ENCODE assay signal across 12 mouse cellular contexts in the genomic region with DNA sequence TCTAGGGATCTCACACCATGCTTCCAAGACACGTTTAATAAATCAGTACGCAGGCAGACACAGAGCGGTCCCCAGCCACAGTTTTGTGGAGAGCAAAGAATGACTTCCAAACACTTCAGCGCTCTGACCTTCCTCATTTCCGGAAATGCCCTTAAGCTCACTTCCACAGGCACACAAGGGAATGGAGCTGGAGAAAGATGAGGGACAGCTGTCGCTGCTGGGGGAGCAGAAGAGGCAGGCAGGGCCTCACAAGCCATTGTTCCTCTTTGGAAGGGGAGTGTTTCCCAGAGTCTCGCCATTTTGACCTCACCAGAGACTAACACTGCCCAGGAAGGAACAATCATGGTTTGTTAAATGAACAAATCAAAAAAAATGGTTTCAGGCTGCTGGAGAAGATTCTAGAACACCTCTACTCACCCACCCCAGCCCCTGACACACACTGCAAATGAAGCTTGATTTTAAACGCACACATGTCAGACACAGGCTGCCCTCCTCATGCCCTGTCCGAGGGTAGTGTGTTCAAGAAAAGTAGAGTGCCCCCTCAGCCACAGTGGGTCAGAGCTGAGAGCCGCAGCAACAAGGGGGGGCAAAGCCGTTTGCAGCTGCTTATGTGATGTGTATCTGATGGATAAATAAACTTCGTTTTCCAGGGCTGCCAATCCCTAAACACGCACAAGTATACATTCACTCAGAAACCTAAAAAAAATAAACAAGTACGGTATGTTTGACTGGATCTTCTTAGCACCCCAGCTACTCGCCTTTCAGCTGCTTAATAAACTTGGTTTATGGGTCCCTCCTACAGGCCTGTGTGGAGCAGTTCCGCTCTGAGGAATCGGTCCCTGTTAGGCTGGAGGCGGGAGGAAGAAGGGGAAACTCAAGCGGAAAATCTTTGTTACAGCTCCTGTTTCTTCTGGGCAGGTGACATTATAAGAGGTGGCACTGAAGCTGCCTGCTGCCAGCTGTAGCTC.
A peak's percentile ranks its signal among the peaks of the same experiment; 100 is the strongest.
DNase-seq lines count a peak whose midpoint lies in the region; ATAC-seq and TF ChIP-seq lines count a peak whose summit lies in the region.
"Had no signal": no experiment of that assay in that cellular context is flagged by ENCODE, and none has a peak within 500 bp of the region (broad histone marks: within the 10 kb centered on the region; RNA-seq: fewer than 3 reads in every experiment).

No protein-coding gene starts in this region.

- H3K9me3 ChIP-seq in embryonic facial prominence, embryonic 10.5 days: no peaks in the 10 kb centered on the region
- no peaks in the 10 kb centered on the region for H3K9me3 ChIP-seq in heart, embryonic 10.5 days
- H3K9me3 ChIP-seq in limb, embryonic 10.5 days (replicated peaks): no peaks in the 10 kb centered on the region

- no peak for TF ChIP-seq POLR2A in kidney, adult 2 months (IDR thresholded peaks at IDR 0.05; ENCODE audit: low read depth, low read length)

- no peak for ATAC-seq in erythroblast, adult 5-6 weeks (replicated peaks; ENCODE audit: low FRiP score, poor library complexity, severe bottlenecking)
- no peak for ATAC-seq in cerebellum, adult (ENCODE audit: insufficient number of reproducible peaks, low FRiP score, low TSS enrichment)

- 42% methylated on average over 19 of the region's 19 CpGs for WGBS in kidney, adult 2 months
- 60% methylated on average over 19 of the region's 19 CpGs for WGBS in embryonic facial prominence, embryonic 10.5 days
- WGBS in heart, embryonic 10.5 days: 64% methylated on average over 19 of the region's 19 CpGs
- WGBS in limb, embryonic 10.5 days: 64% methylated on average over 19 of the region's 19 CpGs

- no peak for TF ChIP-seq CTCF in kidney, adult 2 months (conservative IDR thresholded peaks at IDR 0.05; ENCODE audit: insufficient read depth, insufficient read length, low read depth, low read length)

- no peak overlapping the region for H3K4me3 ChIP-seq in kidney, adult 2 months (ENCODE audit: insufficient read depth, low read depth, low read length)
- H3K4me3 ChIP-seq in embryonic facial prominence, embryonic 10.5 days: no peak overlapping the region
- H3K4me3 ChIP-seq in heart, embryonic 10.5 days: no peak overlapping the region
- H3K4me3 ChIP-seq in limb, embryonic 10.5 days: no peak overlapping the region
- H3K4me3 ChIP-seq: gastrocnemius, adult 2 months; myocyte had no signal

- no peak overlapping the region for H3K27ac ChIP-seq in kidney, adult 2 months (ENCODE audit: insufficient read depth, low read depth, low read length)
- peak overlapping the region; percentile 77 for H3K27ac ChIP-seq in embryonic facial prominence, embryonic 10.5 days (replicated peaks)
- 0 out of 2 replicates have a peak overlapping the region, but pooled peaks have one; percentile 13 for H3K27ac ChIP-seq in heart, embryonic 10.5 days
- H3K27ac ChIP-seq in limb, embryonic 10.5 days: peak overlapping the region; percentile 69
- H3K27ac ChIP-seq: gastrocnemius, adult 2 months had no signal

- peak; percentile 25 for DNase-seq in kidney, adult 2 months
- DNase-seq in kidney, adult 11 months: no peak
- DNase-seq in embryonic facial prominence, embryonic 10.5 days (ENCODE audit: low spot score): no peak
- no peak for DNase-seq in heart, embryonic 10.5 days (ENCODE audit: low spot score)
- no peak for DNase-seq in limb, embryonic 10.5 days (ENCODE audit: low spot score)
- no peak for DNase-seq in adrenal gland, postnatal 4 days (ENCODE audit: low spot score in 2 of 2)
- DNase-seq: cerebellum, adult 9-11 months; gastrocnemius, adult 2 months; right cerebral cortex, adult 18-20 months had no signal

- no peaks in the 10 kb centered on the region for H3K36me3 ChIP-seq in kidney, adult 2 months (ENCODE audit: control insufficient read depth, insufficient read depth, low read length)
- H3K36me3 ChIP-seq in embryonic facial prominence, embryonic 10.5 days (replicated peaks): no peaks in the 10 kb centered on the region
- no peaks in the 10 kb centered on the region for H3K36me3 ChIP-seq in heart, embryonic 10.5 days
- H3K36me3 ChIP-seq in limb, embryonic 10.5 days: no peaks in the 10 kb centered on the region

- no peaks in the 10 kb centered on the region for H3K4me1 ChIP-seq in kidney, adult 2 months (ENCODE audit: control insufficient read depth, insufficient read depth, low read length)
- H3K4me1 ChIP-seq in embryonic facial prominence, embryonic 10.5 days: peaks cover 29% of the 10 kb centered on the region
- peaks cover 9% of the 10 kb centered on the region; the same call in 1 of the 2 replicates for H3K4me1 ChIP-seq in heart, embryonic 10.5 days
- H3K4me1 ChIP-seq in limb, embryonic 10.5 days: peaks cover 25% of the 10 kb centered on the region

- H3K27me3 ChIP-seq in kidney, adult 2 months (replicated peaks; ENCODE audit: control insufficient read depth, insufficient read depth, low read length): no peaks in the 10 kb centered on the region
- peaks cover 7% of the 10 kb centered on the region; the same call in 1 of the 2 replicates for H3K27me3 ChIP-seq in embryonic facial prominence, embryonic 10.5 days (replicated peaks; ENCODE audit: low read depth, poor library complexity, severe bottlenecking)
- H3K27me3 ChIP-seq in heart, embryonic 10.5 days (ENCODE audit: insufficient read depth, poor library complexity, severe bottlenecking): peaks cover 15% of the 10 kb centered on the region; the same call in 1 of the 2 replicates
- H3K27me3 ChIP-seq in limb, embryonic 10.5 days (ENCODE audit: low read depth, poor library complexity, severe bottlenecking): peaks cover 8% of the 10 kb centered on the region
